Mouse (Mus musculus): Measurements from ENCODE around the gene Kcnip1.
A peak's percentile ranks its signal among the peaks of the same experiment; 100 is the strongest.

The Kcnip1 gene

DNA sequence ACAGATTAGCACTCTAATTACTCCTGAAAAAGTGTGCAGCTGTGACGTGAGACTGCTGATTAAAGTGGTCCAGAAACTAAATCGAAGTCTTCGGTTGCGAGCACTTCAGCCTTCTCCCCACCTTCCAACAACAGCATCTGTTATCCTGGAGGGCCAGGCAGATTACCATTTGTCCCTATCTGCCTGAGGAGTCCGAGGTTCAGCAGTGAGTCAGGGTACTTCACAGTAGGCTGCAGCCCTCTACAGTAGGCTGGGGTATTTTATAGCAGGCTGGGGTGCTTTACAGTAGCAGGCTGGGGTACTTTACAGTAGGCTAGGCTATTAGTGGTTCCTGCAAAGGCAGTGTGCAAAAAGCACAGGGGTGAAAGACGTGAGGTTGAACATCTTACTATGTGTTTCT, 324.6 kb downstream of the Kcnip1 start:
- DNase-seq (ENCODE audit: low spot score) = no peak

- no peak for DNase-seq (ENCODE audit: low spot score)
These were observed 329.4 kb downstream of the Kcnip1 start for GRCm38 (mm10) chr11:33663599-33663998.

DNA sequence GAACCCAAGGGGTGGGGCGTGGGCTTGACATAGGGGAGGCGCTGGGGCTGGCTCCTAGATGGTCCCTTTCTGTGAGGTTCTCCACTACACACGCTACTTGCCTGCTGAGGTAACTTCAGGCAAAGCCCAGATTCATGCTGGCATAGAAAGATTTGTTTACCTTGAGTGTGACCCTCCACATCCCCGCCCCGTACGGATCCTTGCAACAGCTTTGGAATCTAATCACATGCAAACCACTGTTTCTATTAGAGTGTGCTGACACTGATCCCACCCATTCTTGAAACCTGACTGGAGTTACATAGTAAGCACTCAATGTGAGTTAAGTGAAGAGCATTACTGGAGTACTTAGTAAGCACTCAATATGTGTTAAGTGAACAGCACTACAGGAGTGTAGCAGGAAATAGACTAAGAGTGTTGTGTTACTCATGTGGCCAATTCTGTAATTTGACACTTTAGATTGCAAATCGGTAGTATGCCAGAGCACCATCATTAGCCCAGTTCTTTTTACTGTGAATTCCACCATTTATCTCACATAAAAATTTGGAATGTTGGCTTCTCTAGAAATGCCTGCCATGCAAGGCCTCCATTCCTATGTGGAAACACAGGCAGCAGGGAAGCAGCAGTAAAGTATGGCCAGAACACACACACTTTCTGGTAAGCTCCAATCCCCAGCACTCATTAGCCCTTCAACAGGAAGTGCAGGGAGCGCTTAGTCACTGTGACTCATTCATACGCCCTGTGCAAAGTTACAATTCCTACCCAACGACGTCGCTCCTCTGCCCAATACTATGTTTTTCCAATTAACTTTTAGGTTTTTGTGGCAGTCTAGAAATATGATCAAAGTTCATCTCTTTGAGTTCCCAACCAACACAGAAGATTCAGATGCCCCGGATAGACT, 332.7 kb downstream of the Kcnip1 start:
- DNase-seq (ENCODE audit: low spot score) = no peak

DNA sequence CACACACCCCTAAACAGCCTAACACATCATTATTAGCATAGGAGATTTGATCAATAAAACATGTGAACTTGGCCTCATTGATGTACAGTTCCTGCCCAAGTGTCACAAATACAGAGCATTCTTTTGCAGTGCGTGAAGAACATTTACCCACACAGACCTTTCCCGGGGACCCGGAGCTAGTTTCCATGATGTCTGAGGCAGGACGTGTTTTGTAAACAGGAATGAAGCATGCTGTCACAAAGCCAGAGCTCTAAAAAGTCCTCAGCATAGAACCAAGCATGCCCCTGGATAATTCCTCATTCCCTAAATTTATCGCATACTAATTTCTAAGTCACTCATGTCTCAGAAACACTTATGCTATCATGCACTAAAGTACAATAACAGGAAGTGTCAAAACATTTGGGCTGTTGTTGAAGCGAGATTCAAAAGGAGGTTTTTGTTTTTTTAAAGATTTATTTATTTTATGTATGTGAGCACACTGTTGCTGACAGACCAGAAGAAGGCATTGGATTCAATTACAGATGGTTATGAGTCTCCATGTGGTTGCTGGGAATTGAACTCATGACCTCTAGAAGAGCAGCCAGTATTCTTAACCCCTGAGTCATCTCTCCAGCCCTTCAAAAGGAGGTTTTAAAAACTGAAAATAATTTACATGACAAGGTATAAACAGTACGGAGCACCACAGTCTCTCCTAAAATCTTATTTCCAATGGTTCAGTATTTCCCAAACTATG, 336.9 kb downstream of the Kcnip1 start:
- no peak for DNase-seq (ENCODE audit: low spot score)

DNA sequence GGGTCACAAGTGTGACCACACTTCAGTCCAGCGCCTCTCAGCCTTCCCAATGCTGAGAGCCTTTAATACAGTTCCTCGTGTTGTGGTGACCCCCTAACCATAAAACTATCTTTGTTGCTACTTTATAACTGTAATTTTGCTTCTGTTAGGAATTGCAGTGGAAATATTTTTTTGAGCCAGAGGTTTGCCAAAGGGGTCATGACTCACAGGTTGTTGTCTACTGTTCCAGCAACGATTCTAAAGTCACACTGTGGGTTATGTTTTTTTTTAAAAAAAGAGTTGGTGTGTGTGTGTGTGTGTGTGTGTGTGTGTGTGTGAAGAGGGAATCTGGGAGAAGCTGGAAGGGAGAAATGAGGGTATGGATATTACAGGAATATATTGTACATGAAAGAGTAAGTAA, 337.7 kb downstream of the Kcnip1 start:
- DNase-seq (ENCODE audit: low spot score) = no peak

- DNase-seq (ENCODE audit: low spot score) = no peak
These were observed 338.5 kb downstream of the Kcnip1 start for GRCm38 (mm10) chr11:33654485-33654884.

GRCm38 (mm10) chr11:33649358-33649757, 343.6 kb downstream of the Kcnip1 start:
- DNase-seq (ENCODE audit: low spot score) = no peak

- DNase-seq (ENCODE audit: low spot score) = no peak
These were observed 355.8 kb downstream of the Kcnip1 start for GRCm38 (mm10) chr11:33637107-33637506.

DNA sequence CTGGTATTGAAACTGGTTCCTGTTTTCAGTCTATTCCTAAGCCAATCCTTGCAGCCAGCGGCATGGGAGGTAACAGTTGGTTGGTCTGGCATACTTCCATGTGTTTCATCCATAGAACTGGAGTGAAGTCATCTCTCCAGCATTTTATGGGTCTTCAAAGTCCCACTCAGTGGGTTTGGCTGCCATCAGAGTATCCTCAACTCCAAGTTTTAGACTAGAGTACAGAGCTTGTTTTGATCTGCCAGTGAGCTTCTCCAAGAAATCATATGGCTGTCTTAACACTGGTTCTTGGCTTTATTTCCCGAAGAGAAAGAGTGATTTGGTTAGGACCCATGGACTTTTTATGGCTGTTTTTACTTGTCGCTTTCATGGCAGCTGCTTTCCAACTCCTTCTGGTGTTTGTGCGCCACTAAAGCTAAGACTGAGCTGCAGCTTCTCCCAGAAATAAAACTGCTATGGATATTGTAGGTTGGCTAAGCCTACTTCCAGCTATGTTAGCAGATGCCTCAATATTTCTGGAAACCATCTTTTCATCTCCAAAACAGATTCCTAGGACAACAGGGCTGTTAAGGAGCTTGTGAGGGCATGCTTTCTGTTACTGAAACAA, 365.7 kb downstream of the Kcnip1 start:
- DNase-seq (ENCODE audit: low spot score) = no peak

- DNase-seq (ENCODE audit: low spot score) = peak; percentile 51
These were observed 378.7 kb downstream of the Kcnip1 start for GRCm38 (mm10) chr11:33614218-33614617.

DNA sequence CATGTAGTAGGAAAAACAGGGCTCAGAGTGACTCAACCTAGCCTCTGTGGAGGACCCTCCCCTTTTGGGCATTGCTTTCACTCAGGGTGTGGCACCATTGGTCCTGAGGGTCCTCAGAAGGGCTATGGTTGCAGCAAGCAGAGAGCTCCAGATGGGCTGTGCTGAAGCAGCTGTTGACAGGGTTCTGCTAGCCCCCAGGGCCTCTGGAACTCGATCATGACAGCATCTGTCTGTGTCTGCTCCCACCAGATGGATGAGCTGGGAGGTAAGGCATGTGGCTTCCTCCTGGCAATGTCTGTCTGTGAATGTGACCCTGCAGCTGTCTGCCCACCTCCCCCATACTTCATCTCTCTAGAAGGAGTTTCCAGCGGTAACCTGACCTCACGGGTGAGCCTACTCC, 385.2 kb downstream of the Kcnip1 start:
- DNase-seq (ENCODE audit: low spot score) = no peak

DNA sequence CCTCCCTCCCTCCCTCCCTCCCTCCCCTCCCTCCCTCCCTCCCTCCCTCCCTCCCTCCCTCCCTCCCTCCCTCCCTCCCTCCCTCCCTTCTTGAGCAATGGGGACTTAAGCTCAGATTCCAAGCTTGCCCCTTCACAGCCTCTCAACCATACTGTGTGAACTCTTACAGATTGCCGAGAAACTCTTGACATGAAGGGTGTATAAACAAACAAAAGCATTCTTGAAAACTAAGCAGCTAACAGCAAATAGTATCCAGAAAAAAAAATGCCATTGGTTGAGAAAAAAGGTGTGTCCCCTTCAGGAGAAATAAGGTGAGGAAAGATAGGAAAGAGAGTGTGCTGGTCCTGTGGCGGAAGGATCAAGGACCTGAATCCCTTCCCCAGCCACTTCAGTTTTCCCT, 389.8 kb downstream of the Kcnip1 start:
- no peak for DNase-seq (ENCODE audit: low spot score)

DNA sequence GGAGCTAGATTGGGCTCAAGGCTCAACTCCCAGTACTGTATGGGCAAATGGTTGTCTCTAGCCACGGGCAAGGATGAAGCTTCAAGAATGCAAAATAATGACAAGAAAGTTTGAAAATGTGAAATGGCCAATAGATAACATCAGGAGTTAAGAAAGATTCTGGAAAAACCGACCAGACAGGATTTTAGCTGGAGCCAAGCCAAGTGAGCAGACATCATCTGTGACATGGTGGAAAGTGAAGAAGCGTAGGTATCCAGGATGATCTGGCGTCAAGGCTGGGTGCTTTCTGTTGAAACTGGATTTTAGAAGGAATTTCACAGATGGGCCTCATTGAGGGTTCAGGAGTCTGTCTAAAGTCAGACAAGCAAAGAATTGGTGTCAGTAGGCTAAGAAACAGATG, 394.0 kb downstream of the Kcnip1 start, which contains the start of gene D130052B06Rik:
Gene D130052B06Rik (plus strand): TSS at position 317 of the 400 bp plus-strand sequence.
- no peak for DNase-seq (ENCODE audit: low spot score)

- no peak for DNase-seq (ENCODE audit: low spot score)
These were observed 396.3 kb downstream of the Kcnip1 start for GRCm38 (mm10) chr11:33596655-33597054.

- no peak for DNase-seq (ENCODE audit: low spot score)
These were observed 400.1 kb downstream of the Kcnip1 start for GRCm38 (mm10) chr11:33592826-33593225.

DNA sequence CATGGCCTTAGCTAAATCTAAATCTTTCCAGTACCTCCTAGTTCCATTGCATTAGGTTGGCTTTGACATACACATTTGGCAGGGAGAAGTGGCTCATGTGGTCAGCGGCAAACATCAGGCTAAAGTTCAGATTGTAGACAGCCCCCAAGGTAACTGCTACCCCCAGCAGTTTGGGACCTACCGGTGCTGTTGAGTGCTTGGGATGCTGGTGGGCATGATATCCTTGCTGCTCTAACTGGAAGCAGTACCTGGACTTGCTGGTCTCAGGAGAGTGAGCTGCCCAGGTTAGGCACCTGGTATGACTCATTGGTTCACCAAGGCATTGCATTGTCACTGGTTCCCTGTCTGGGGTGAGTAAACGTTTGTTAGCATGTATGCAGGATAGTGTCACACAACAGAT, 402.2 kb downstream of the Kcnip1 start:
- DNase-seq (ENCODE audit: low spot score) = no peak

- DNase-seq (ENCODE audit: low spot score) = no peak
These were observed 406.3 kb downstream of the Kcnip1 start for GRCm38 (mm10) chr11:33586614-33587013.

DNA sequence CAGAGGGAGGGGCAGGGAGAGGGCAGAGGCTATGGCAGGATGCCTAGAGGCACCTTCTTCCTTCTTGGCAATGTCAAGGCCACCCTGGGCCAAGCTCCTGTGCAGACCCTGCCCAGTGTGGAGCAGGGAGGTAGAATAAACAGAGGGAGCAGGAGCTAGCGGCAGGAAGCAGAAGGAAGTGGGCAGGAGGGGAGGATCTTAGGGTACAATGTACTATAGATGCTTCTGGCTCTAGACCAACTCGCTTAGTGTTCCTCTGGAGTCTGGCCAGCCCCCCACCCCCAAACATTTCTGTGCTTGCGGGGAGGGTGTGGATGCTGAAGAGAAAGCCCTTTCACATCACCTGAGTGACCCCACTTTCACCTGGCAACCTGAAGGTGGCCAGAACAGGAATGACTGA, 413.3 kb downstream of the Kcnip1 start:
- no peak for DNase-seq (ENCODE audit: low spot score)
